ENCODE assay signal across 12 mouse cellular contexts in genomic region chr7:109928365-109928764, GRCm38 (mm10).
"Had no signal": no experiment of that assay in that cellular context is flagged by ENCODE, and none has a peak within 500 bp of the region (broad histone marks: within the 10 kb centered on the region; RNA-seq: fewer than 3 reads in every experiment).

No protein-coding gene starts in this region.

- ATAC-seq: intestine, embryonic 15.5 days; liver, postnatal 0 days; midbrain, embryonic 15.5 days had no signal

- DNase-seq: kidney, adult 18-20 months; kidney, postnatal 10 days; kidney, postnatal 4 days; liver; liver, embryonic 13.5 days; liver, postnatal 0 days; lung, postnatal 14 days; spleen, adult 18-20 months; thymus, adult 2 months; thymus, postnatal 25 days had no signal
